Mouse (Mus musculus) neutrophil, adult 83 days (primary cell): Measurements from ENCODE around the gene Cpa2. TPM values are rescaled to one million over a fixed set of nuclear protein-coding genes. Genes with fewer than 3 reads are reported as not detected.

Experiments
- total RNA-seq, 2 experiments: library from RNA; stranded (reverse); gene quantifications; one replicate each; pipeline ENCODE4 v1.2.4; 2023

Cpa2 gene
- not detected for total RNA-seq

DNA sequence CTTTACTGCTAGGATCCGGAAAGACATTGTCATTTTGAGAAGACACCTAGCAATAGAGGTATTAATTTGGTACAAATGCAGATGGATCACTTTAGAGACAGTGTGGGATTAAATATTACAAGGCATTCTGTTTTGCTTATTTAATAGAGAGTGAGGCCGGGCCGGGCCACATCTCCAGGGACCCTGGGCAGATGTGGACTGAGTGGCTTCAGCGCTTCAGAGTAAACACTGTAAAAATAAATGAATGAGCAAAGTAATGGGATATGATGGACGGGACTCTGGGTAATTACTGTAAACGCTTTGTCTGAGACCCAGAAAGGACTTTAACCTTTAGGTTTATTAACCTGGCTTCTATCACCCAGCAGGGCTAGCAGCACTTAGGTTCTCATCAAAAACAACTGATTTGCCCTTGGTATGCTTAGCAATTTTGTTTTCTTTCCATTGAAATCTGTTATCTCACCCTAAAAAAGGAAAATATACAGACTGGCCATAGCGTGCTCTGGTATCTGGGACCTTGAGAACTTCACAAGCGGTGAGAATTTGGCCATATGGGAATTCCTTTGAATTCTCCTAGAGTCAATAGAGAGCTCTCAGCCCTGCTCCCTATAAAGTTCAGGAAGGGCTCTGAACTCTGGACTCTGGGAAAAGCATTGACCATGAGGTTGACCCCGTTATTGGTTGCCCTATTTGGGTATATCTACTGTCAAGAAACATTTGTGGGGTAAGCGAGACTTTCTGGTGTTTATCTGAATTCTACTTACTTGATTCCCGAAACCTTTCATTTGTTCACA lies at the start of gene Cpa2:
Cpa2 (plus strand) TSS at position 574 of the 791 bp plus-strand sequence.

DNA sequence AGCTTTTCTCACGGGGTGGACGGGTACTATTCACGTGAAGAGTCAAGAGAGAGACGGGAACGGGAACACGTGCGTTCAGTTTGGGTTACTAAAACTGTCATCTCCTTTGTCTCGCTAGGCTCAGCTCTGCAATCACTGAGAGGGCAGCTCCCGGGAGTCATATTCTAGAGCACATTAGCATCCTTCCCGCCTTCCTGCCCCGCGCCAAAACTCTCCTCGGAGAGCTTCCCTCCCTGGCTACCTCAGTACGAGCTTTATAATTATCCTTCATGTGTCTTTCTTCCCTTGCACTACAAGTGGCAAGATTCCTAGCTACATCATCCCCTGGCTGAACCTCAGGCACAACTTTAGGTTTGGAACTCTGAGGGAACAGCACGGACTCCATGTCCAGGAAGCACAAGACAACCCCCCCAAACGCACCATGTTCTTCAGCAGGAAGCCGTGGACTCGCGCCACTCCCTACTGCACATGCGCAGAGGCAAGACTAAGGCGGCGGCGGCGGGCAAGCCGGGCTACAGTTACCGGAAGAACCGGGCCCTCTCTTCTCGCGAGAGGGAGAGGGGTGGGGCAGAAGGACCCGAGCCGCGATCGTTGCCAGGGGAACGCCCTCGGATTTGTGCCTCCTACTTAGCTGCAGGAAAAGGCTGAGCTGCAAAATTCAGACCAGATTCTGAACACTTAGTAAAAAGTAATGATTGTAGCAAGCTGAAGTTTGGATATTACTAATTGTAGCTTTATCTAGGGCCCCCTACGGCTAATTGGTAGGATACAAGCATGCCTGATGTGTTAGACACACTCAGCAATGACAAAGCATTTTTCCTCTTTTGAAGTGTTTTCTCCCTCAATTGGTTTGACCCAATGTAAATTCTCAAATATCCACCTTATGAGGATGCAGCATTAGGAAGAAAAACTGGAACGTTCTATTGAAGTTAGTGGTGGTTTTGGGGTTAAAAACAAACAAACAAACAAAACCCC lies 31.8 kb upstream of the Cpa2 start, which contains the start of the genes Tmem209 and Ssmem1:
Tmem209 (minus strand) TSS at position 519 of the 975 bp plus-strand sequence.
Ssmem1 (plus strand) TSS at position 585 of the 975 bp plus-strand sequence.

DNA sequence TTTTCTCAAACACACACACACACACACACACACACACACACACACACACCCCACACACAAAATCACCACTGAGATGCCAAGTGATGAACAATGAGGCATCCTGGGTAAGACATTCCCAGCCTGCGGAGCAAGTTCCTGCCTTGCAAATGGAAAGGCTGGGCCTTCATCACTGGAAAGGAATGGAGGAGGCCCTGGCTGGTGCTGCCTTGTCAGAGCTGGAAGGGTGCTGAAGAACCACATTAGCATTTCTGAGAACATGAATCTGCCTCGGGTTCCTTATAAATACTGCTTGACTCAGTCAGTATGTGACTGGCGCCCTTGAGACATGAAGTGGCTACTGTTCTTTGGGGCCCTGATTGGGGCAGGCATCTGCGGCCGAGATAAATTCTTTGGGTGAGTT lies 26.7 kb downstream of the Cpa2 start, which contains the start of gene Cpa4:
Cpa4 (plus strand) TSS at position 301 of the 400 bp plus-strand sequence.

GRCm38 (mm10) chr6:30610710-30611109 lies 69.3 kb downstream of the Cpa2 start, which contains the start of gene Cpa5:
Gene Cpa5 (plus strand): TSS chr6:30611010.

Other genes starting within 250 kb of the Cpa2 start
- 10 to 100 TPM; 56.0 to 63.2 TPM for gene Ube2h, start 237.0 kb upstream of the Cpa2 start, total RNA-seq
- 10 to 100 TPM; 13.5 to 15.7 TPM for gene Zc3hc1, start 150.6 kb upstream of the Cpa2 start, total RNA-seq
- gene Klhdc10, start 139.7 kb upstream of the Cpa2 start, total RNA-seq: 10 to 100 TPM; 28.1 to 31.7 TPM
- gene Tmem209, start 31.8 kb upstream of the Cpa2 start, total RNA-seq: 10 to 100 TPM; 20.9 to 21.5 TPM
- gene Ssmem1, start 31.7 kb upstream of the Cpa2 start, total RNA-seq: 1 to 10 TPM in 1 of 2 experiments, under 1 TPM in 1; 0.81 to 1.7 TPM
- not detected for gene Cpa4, start 26.8 kb downstream of the Cpa2 start, total RNA-seq
- not detected for gene Cpa5, start 69.4 kb downstream of the Cpa2 start, total RNA-seq
- not detected for gene Cpa1, start 97.6 kb downstream of the Cpa2 start, total RNA-seq
- 1 to 10 TPM; 2.0 to 3.0 TPM for gene Cep41, start 152.2 kb downstream of the Cpa2 start, total RNA-seq
- under 1 TPM in 1 of 2 experiments, not detected in 1; 0.48 TPM for gene Mest, start 182.0 kb downstream of the Cpa2 start, total RNA-seq